Mouse (Mus musculus) spleen, adult 2 months (tissue): Measurements from ENCODE around the gene Gm5157. TPM values are rescaled to one million over a fixed set of nuclear protein-coding genes. Genes with fewer than 3 reads are reported as not detected.
"Not testable (repeated sequence)": the region's sequence is repeated elsewhere in the genome, so short reads cannot be mapped to it uniquely, and the experiment has no call there.

ENCODE experiments used
- DNase-seq, 2 experiments: peaks; one replicate each; pipeline versions ENCODE4 v3.0.0 to v3.0.0-alpha.2; 2012 to 2021; ENCODE audit warnings: low spot score in 2 of 2, low read depth in 1 of 2
- H3K27ac ChIP-seq: fragments of 200-500 bp; 2 replicates; pipeline ENCODE4 v1.5.1; 2012; ENCODE audit warnings: low read length, inconsistent platforms; ENCODE audit not compliant: insufficient read depth
- H3K27me3 ChIP-seq: fragments of 200-500 bp; 2 replicates; pipeline ENCODE4 v1.6.1; 2012; ENCODE audit warnings: mild to moderate bottlenecking, moderate library complexity, low read length, inconsistent platforms; ENCODE audit not compliant: control insufficient read depth, insufficient read depth
- H3K36me3 ChIP-seq: fragments of 200-500 bp; 2 replicates; pipeline ENCODE4 v1.6.1; 2012; ENCODE audit warnings: mild to moderate bottlenecking, low read length, inconsistent platforms; ENCODE audit not compliant: control insufficient read depth, insufficient read depth
- H3K4me1 ChIP-seq: fragments of 200-500 bp; 2 replicates; pipeline ENCODE4 v1.6.1; 2011; ENCODE audit warnings: inconsistent platforms; ENCODE audit not compliant: control insufficient read depth, insufficient read depth, insufficient read length
- H3K4me3 ChIP-seq: fragments of 200-500 bp; 2 replicates; pipeline ENCODE4 v1.5.1; 2011; ENCODE audit warnings: mild to moderate bottlenecking, inconsistent platforms; ENCODE audit not compliant: insufficient read depth, insufficient read length; ENCODE audit errors: extremely low read depth
- WGBS: fragments of 180-500 bp; shearing (Covaris S2); methylation state at CpG from one replicate; pipeline ENCODE4 v1.1.7; 2018; 5-methylcytosine and 5-hydroxymethylcytosine counted together
- polyA plus RNA-seq: library from polyadenylated mRNA; depleted of rRNA; stranded (reverse); fragments of >200 nt; gene quantifications from 2 replicates; pipeline ENCODE4 v1.2.3, GENCODE M21; 2012; rRNA removed

Gm5157 gene
- not detected in 2 replicates for polyA plus RNA-seq

DNA sequence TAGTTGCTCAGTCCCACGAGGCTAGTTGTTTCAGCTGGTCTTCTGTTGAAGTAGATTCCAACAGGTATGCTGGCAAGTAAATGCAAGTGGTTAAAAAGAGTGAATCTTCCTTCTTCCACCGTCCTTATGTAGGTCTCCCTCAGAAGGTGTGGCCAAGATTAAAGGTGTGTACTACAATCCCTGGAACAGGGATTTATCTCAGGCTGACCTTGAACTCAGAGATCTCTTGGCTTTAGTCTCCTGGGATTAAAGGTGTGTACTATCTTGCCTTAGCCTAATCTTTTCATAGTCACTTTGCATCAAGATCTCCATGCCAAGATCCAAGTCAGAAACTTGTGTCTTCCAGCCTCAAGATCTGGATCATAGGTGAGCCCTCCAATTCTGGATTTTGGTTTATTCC lies at the start of gene Gm5157:
TSS of gene Gm5157 (minus strand) at position 101 of the 400 bp plus-strand sequence.
- WGBS: 18% methylated on average over 1 of the region's 2 CpGs
- H3K27me3 ChIP-seq, DNase-seq, H3K4me3 ChIP-seq, H3K27ac ChIP-seq, H3K4me1 ChIP-seq, H3K36me3 ChIP-seq: not testable (repeated sequence)

GRCm38 (mm10) chr7:21161885-21162284 lies 28.3 kb downstream of the Gm5157 start, which contains the start of gene Vmn1r123:
Gene Vmn1r123, plus strand, starts transcription at chr7:21162185.
- not testable (repeated sequence) for H3K36me3 ChIP-seq, DNase-seq, H3K4me1 ChIP-seq, H3K27me3 ChIP-seq, H3K27ac ChIP-seq, H3K4me3 ChIP-seq
- 25% methylated on average over 1 of the region's 3 CpGs for WGBS

Other genes starting within 250 kb of the Gm5157 start
- gene Vmn1r119, start 178.0 kb downstream of the Gm5157 start, polyA plus RNA-seq: not detected in 2 replicates
- not detected in 2 replicates for gene Vmn1r120, start 136.6 kb downstream of the Gm5157 start, polyA plus RNA-seq
- gene Vmn1r121, start 91.9 kb downstream of the Gm5157 start, polyA plus RNA-seq: not detected in 2 replicates
- gene Vmn1r122, start 56.3 kb downstream of the Gm5157 start, polyA plus RNA-seq: not detected in 2 replicates
- gene Vmn1r123, start 28.2 kb downstream of the Gm5157 start, polyA plus RNA-seq: not detected in 2 replicates
- gene Vmn1r124, start 70.2 kb upstream of the Gm5157 start, polyA plus RNA-seq: not detected in 2 replicates
- gene Vmn1r125, start 81.8 kb upstream of the Gm5157 start, polyA plus RNA-seq: not detected in 2 replicates
- not detected in 2 replicates for gene Vmn1r126, start 111.0 kb upstream of the Gm5157 start, polyA plus RNA-seq
- not detected in 2 replicates for gene Vmn1r127, start 129.4 kb upstream of the Gm5157 start, polyA plus RNA-seq
- not detected in 2 replicates for gene Vmn1r128, start 158.9 kb upstream of the Gm5157 start, polyA plus RNA-seq
- gene Vmn1r129, start 170.9 kb upstream of the Gm5157 start, polyA plus RNA-seq: not detected in 2 replicates
- not detected in 2 replicates for gene Gm6882, start 242.3 kb upstream of the Gm5157 start, polyA plus RNA-seq